Mouse (Mus musculus) liver, adult 2 months (tissue): ENCODE measurements around the gene Cfap300. TPM values are rescaled to one million over a fixed set of nuclear protein-coding genes. Genes with fewer than 3 reads are reported as not detected.

Experiments used
- DNase-seq: peaks from one replicate; pipeline ENCODE4 v3.0.0-alpha.2; 2011; ENCODE audit warnings: low read depth, low spot score; ENCODE audit errors: extremely low read depth
- H3K27ac ChIP-seq: fragments of 200-500 bp; replicated peaks from 2 replicates; pipeline ENCODE4 v1.5.1; 2012; ENCODE audit warnings: low read depth, mild to moderate bottlenecking, control low read depth, inconsistent platforms, low read length; ENCODE audit not compliant: insufficient read depth
- H3K27me3 ChIP-seq: fragments of 200-500 bp; 2 replicates; pipeline ENCODE4 v1.6.1; 2012; ENCODE audit warnings: mild to moderate bottlenecking, moderate library complexity, low read length, inconsistent platforms; ENCODE audit not compliant: control insufficient read depth, insufficient read depth
- H3K36me3 ChIP-seq: fragments of 200-500 bp; 2 replicates; pipeline ENCODE4 v1.6.1; 2012; ENCODE audit warnings: low read length, inconsistent platforms; ENCODE audit not compliant: control insufficient read depth, insufficient read depth
- H3K4me1 ChIP-seq: fragments of 200-500 bp; 2 replicates; pipeline ENCODE4 v1.6.1; 2011; ENCODE audit warnings: low read length; ENCODE audit not compliant: control insufficient read depth, insufficient read depth
- H3K4me3 ChIP-seq: fragments of 200-500 bp; 2 replicates; pipeline ENCODE4 v1.5.1; 2011; ENCODE audit warnings: low read depth, mild to moderate bottlenecking, control low read depth, low read length, moderate library complexity; ENCODE audit not compliant: insufficient read depth
- H3K79me2 ChIP-seq: fragments of 200-500 bp; 2 replicates; pipeline ENCODE4 v1.6.1; 2012; ENCODE audit warnings: inconsistent platforms, mild to moderate bottlenecking, low read length, moderate library complexity; ENCODE audit not compliant: control insufficient read depth, insufficient read depth
- H3K9ac ChIP-seq: fragments of 200-500 bp; 2 replicates; pipeline ENCODE4 v1.6.1; 2012; ENCODE audit warnings: low read depth, mild to moderate bottlenecking, control low read depth, inconsistent platforms, low read length
- CTCF ChIP-seq: fragments of 200-500 bp; IDR thresholded peaks from 2 replicates; pipeline ENCODE4 v1.5.1; 2011; ENCODE audit warnings: low read depth, low read length, control low read depth
- POLR2A ChIP-seq: fragments of 200-500 bp; IDR thresholded peaks from 2 replicates; pipeline ENCODE4 v1.6.1; 2011; ENCODE audit warnings: low read length, control low read depth; ENCODE audit not compliant: insufficient read depth; ENCODE audit errors: extremely low read depth
- WGBS: fragments of 180-500 bp; shearing (Covaris S2); methylation state at CpG from one replicate; pipeline ENCODE4 v1.1.7; 2018; 5-methylcytosine and 5-hydroxymethylcytosine counted together
- polyA plus RNA-seq: library from polyadenylated mRNA; depleted of rRNA; stranded (reverse); fragments of >200 nt; gene quantifications from 2 replicates; pipeline ENCODE4 v1.2.3, GENCODE M21; 2012; rRNA removed
- total RNA-seq: library from RNA; depleted of rRNA; stranded (reverse); fragments of >200 nt; gene quantifications from 2 replicates; pipeline ENCODE4 v1.2.3, GENCODE M21; 2014; rRNA removed

The Cfap300 gene
- total and polyA plus RNA-seq, 2 experiments = 0.20 to 0.74 TPM

- Histone ChIP-seq H3K4me3 (no peak overlapping the region), H3K4me1 (peaks cover 24% of the 10 kb centered on the region), H3K27me3 (no peaks in the 10 kb centered on the region), H3K27ac (peak overlapping the region; percentile 35; the same call in 1 of the 2 replicates), H3K36me3 (peaks cover 3% of the 10 kb centered on the region; the same call in 1 of the 2 replicates), H3K79me2 (peaks cover 26% of the 10 kb centered on the region), H3K9ac (no peak overlapping the region)
- peak; percentile 88 for DNase-seq
- TF ChIP-seq POLR2A = no peak
- TF ChIP-seq CTCF = no peak
- 18% methylated on average over 2 of the region's 2 CpGs for WGBS
These were observed 62.5 kb downstream of the Cfap300 start for GRCm38 (mm10) chr9:7980162-7980561.

GRCm38 (mm10) chr9:7979153-7979916, 63.3 kb downstream of the Cfap300 start:
- Histone ChIP-seq H3K79me2 (peaks cover 26% of the 10 kb centered on the region), H3K27me3 (no peaks in the 10 kb centered on the region), H3K36me3 (peaks cover 3% of the 10 kb centered on the region; the same call in 1 of the 2 replicates), H3K9ac (no peak overlapping the region), H3K27ac (peak overlapping the region; percentile 35; the same call in 1 of the 2 replicates), H3K4me3 (no peak overlapping the region), H3K4me1 (peaks cover 24% of the 10 kb centered on the region)
- no peak for DNase-seq
- TF ChIP-seq POLR2A = no peak
- no peak for TF ChIP-seq CTCF
- WGBS = 72% methylated on average over 11 of the region's 11 CpGs

- peaks cover 24% of the 10 kb centered on the region for H3K4me1 ChIP-seq
- peaks cover 3% of the 10 kb centered on the region; the same call in 1 of the 2 replicates for H3K36me3 ChIP-seq
- 76% methylated on average over 3 of the region's 3 CpGs for WGBS
- no peaks in the 10 kb centered on the region for H3K27me3 ChIP-seq
- DNase-seq = peak; percentile 43
- no peak overlapping the region for H3K9ac ChIP-seq
- H3K79me2 ChIP-seq = peaks cover 26% of the 10 kb centered on the region
- H3K4me3 ChIP-seq = no peak overlapping the region
- peak; percentile 52; the same call in 1 of the 2 replicates for TF ChIP-seq CTCF
- no peak for TF ChIP-seq POLR2A
- no peak overlapping the region for H3K27ac ChIP-seq
These were observed 64.1 kb downstream of the Cfap300 start for GRCm38 (mm10) chr9:7978502-7978901.

- no peak overlapping the region for H3K9ac ChIP-seq
- H3K27me3 ChIP-seq = no peaks in the 10 kb centered on the region
- H3K79me2 ChIP-seq = peaks cover 29% of the 10 kb centered on the region
- peaks cover 24% of the 10 kb centered on the region for H3K4me1 ChIP-seq
- TF ChIP-seq CTCF (no peak), POLR2A (no peak)
- DNase-seq = no peak
- no peak overlapping the region for H3K4me3 ChIP-seq
- H3K36me3 ChIP-seq = peaks cover 3% of the 10 kb centered on the region; the same call in 1 of the 2 replicates
- 78% methylated on average over 5 of the region's 5 CpGs for WGBS
- no peak overlapping the region for H3K27ac ChIP-seq
These were observed 65.0 kb downstream of the Cfap300 start for GRCm38 (mm10) chr9:7977587-7977986.

- Histone ChIP-seq H3K4me3 (no peak overlapping the region), H3K27me3 (no peaks in the 10 kb centered on the region), H3K9ac (no peak overlapping the region), H3K79me2 (peaks cover 22% of the 10 kb centered on the region), H3K27ac (peak overlapping the region; percentile 34), H3K4me1 (peaks cover 14% of the 10 kb centered on the region), H3K36me3 (peaks cover 6% of the 10 kb centered on the region; the same call in 1 of the 2 replicates)
- TF ChIP-seq CTCF = no peak
- no peak for TF ChIP-seq POLR2A
- WGBS = 30% methylated on average over 2 of the region's 2 CpGs
- DNase-seq = peak; percentile 71
These were observed 70.6 kb downstream of the Cfap300 start for GRCm38 (mm10) chr9:7971993-7972392.

Other genes with a start within 250 kb of the Cfap300 start
- 25.4 and 28.8 TPM in 2 replicates for gene Birc2, start 205.8 kb downstream of the Cfap300 start, total RNA-seq
- 9.7 and 10.8 TPM in 2 replicates for gene Birc2, start 205.8 kb downstream of the Cfap300 start, polyA plus RNA-seq
- 20.3 and 23.7 TPM in 2 replicates for gene Birc3, start 169.6 kb downstream of the Cfap300 start, total RNA-seq
- gene Birc3, start 169.6 kb downstream of the Cfap300 start, polyA plus RNA-seq = 5.6 and 6.3 TPM in 2 replicates
- gene Yap1, start 38.2 kb downstream of the Cfap300 start, total RNA-seq = 21.6 and 27.3 TPM in 2 replicates
- 27.9 and 32.0 TPM in 2 replicates for gene Yap1, start 38.2 kb downstream of the Cfap300 start, polyA plus RNA-seq
- gene Cep126, start 91.5 kb upstream of the Cfap300 start, total RNA-seq = 0.13 and 0.37 TPM in 2 replicates
- gene Cep126, start 91.5 kb upstream of the Cfap300 start, polyA plus RNA-seq = 0.02 and 0.10 TPM in 2 replicates